Mouse (Mus musculus) kidney, adult 11 months (tissue): ENCODE data around the gene Lck.

Experiments
- DNase-seq: peaks from one replicate; pipeline ENCODE4 v3.0.0; 2022

Gene Lck

GRCm38 (mm10) chr4:129584884-129585608 lies 11.6 kb upstream of the Lck start:
- DNase-seq = peak; percentile 84

DNA sequence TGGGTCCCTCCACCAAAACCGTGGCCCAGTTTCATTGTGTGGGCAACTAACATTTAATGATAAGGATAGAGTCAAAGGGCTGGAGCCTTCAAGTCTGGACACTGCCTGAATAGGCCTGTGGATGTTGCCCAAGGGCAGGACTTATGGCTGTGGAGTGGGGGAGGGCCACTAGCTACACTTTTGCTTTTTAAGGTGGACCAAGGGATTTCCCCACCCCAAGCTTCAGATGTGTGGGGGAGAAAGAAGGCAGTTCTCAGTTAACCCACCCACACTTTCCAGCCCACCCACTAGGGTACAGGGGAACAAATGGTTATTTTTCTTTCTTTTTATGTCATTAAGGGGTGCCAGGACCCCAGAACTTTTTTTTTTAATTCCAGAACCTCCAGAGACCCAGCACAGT lies 10.9 kb upstream of the Lck start:
- DNase-seq = no peak

DNA sequence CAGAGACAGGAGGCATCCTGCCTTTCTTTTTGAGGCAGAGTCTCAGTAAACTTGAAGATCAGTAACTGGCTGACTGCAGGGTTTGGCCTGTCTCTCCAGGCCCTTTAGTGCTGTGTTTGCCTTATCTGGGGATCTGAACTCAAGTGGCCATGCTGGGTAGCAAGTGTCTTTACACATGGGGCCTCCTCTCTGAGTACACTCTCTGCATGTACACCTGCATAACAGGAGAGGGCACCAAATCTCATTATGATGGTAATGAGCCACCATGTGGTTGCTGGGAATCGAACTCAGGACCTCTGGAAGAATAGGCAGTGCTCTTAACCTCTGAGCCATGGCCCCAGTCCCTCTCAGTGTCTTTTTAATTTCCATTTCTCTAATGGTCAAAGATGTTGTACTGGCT lies 8.8 kb upstream of the Lck start:
- DNase-seq = no peak

DNA sequence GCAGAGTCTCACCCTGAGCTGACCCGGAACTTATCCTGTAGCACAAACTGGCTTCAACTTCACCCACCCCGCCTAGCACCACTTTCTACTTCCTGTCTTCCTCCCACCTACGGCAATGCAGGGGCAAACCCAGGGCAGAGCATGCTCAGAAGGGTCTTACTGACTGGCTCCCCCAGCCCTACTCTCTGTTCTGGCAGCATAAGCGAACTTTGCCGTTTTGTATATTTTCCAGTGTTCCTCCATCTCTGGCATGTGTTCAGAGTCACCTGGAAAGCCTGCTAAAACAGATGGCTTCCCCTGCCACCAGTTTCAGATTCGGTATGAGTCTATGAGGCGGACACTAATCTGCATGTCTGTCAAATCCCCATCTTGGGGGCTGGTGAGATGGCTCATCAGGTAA lies 6.9 kb upstream of the Lck start:
- no peak for DNase-seq

DNA sequence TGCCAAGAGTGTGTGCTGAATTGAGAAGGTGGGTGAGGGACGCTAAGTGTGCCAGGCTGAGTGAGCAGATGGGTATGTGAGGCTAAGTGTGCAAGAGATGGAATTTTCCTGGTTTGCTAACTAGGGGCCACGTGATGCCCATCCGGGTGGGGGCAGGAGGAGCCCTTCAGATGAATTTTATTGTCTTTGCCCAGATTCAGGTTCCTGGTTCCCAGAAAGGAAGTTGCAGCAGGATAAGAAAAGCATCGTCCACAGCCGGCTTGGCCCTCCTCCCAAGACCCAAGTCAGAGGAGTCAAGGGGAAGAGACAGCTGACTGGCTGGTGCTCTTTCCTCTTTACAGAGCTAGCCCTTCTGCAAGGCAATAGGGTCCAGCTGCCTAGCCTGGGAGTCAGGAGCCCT lies 5.0 kb upstream of the Lck start, which contains the start of gene Fam167b:
Gene Fam167b (minus strand): TSS at position 84 of the 400 bp plus-strand sequence.
- peak; percentile 77 for DNase-seq

DNA sequence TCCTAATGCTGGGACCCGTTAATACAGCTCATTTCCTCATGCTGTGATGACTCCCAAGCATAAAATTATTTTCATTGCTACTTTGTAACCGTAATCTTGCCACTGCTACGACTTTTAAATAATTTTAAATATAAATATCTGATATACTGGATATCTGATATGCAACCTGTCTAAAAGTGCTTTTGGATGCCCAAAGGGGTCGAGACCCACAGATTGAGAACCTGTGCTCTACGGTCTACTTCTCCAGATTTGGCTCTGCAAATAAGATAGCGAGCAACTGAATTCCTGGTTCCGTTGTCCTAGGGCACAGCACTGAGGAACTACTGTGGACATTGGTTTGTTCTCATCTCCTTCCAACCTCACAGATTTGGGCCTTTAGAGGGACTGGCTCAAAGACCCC lies 4.2 kb upstream of the Lck start:
- DNase-seq = no peak

DNA sequence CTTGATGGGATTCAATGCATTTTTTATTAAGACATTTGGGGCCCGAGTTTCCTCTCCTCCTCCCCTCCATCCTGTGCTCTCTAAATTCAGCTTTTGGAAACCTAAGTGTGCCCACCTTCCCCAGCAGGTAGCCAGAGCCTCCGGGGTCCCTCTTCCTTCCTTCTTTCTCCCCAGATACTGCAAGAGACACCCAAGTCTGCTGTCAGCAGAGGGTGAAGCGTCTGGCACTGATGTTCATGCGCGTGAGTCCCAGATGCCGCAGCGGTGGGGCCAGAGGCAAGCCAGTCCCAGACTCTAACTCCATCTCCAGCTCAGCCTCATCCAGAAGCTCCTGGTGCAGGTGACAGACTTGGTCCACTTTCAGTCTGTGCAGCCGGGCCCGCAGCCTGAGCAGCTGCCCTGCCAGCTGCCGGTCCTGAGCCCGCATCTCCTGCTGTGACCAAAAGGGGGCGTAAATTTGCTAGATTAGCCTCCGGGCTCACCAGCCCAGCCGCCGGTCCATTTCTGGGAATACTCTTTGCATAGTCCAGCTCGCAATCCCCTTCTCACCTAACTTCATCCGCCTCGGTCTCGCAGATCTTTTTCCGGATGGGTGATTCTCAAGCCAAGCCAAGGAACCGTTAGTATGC lies 3.5 kb upstream of the Lck start:
- peak; percentile 68 for DNase-seq

DNA sequence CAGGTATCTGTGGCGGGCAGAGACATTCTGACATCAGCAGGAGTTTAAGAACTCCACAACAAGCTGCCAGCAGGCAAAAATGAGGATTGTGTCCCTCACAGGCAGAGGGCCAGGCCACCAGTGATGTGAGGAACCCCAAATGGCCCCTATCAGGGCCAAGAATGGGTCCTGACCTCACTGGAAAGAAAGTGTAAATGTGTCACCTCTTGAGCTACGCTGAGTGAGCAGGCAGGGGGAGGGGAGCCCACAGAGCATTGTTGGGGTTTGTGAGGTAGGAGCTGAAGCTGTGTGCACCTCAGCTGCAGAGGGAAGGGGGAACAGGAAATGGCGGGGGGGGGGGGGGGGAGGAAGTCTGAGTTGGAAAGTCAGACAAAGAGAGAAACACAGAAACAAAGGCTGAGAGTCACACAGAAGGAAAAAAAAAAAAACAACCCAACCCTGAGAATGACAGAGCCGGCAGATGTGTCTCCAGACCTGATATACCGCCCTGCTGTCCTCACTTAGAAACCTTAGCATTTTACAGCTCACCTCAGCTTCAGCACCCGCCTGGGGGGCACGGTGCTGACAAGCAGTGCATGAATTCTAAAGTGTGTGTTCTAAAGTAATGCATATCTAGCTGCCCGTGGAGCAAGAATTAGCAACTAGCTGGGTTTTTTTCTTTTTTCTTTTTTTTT lies 1.9 kb upstream of the Lck start:
- no peak for DNase-seq

DNA sequence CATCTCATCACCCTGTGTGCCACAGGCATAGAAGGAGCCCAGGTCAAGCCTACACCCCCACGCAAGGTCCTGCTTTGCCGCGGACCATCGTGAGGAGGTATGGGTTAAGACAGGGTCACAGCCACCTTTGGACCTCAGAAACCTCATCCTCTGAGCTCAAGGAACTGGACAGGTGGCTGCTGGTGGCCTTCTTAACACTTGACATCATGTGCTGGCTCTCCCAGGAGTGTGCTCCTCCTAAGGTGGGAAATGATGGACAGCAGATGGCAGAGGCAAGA lies 409 bp downstream of the Lck start:
- DNase-seq = no peak

- DNase-seq = no peak
These were observed 977 bp downstream of the Lck start for GRCm38 (mm10) chr4:129572236-129573092.

DNA sequence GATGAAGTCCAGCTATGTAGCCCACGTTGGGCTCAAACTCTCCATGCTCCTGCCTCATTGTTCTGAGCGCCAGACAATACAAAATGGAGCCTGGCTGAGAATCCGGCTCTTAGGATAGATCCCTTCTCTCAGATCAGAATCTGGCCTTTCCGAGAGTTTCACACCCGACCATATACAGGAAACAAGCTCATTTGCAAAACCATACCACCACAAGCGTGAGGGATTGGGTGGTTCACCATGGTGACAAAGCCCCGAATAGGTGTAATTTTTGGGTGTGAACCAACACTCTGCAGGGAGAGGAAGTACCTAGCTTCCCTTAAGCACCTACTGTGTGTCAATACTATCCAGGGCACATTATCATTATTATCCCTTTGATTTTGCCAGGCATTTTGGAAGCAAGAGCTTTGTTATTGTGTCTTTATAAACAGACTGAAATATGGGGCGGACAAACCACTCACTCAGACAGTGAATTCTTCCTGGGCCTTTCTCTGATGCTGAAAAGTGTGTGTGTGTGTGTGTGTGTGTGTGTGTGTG lies 1.8 kb downstream of the Lck start:
- DNase-seq = no peak

- DNase-seq = no peak
These were observed 3.4 kb downstream of the Lck start for GRCm38 (mm10) chr4:129570028-129570427.

DNA sequence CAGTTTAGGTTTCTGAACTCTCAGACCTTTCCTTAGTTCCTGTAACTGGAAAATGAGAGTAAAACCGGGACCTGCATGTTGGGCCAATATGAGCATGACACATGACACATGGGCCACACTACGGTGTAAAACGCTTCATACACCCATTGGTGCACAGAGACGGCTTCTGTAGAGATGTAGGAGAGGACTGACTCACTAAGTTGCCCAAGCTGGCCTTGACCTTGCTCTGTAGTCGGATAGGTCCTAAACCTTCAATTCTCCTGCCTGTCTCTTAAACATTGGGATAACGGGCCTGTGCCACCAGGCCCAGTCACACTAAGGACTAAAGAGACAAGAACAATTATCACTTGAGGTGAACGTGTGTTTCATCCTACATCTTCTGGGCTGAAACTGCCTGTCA lies 5.1 kb downstream of the Lck start:
- no peak for DNase-seq

DNA sequence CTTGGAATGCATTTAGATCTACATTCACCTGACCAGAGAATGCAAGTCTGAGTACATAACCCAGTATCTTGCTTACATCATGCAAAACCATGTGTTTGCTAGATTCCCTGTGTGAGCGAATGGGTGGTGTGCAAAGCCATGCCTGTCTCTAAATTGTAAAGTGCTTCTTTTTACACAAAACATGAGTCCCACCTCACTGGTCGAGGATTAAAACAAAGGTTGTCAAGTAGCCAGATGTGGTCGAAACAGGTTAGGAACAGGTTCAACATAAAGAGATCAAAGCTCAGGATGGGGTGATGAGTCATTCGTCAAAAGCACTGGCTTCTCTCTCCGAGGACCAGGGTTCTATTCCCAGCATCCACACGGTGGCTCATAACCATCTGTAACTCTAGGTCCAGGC lies 8.3 kb downstream of the Lck start:
- no peak for DNase-seq

- no peak for DNase-seq
These were observed 9.7 kb downstream of the Lck start for GRCm38 (mm10) chr4:129563718-129564117.

DNA sequence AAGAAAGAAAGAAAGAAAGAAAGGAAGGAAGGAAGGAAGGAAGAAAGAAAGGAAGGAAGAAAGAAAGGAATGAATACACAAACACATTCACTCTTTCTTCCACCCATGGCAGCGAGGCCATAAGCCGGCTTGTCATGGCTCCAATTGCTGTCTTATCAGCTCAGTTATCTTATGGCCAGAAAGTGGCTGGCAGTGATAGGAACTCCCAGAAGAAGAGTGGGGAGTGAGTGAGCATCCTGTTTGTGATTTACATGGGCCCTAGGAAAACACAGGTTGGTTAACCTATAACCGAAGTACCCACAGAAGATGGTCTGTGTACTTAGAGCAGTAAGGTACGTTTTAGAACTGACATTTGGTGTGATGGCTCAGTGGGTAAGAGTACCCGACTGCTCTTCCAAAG lies 12.3 kb downstream of the Lck start:
- DNase-seq = no peak

DNA sequence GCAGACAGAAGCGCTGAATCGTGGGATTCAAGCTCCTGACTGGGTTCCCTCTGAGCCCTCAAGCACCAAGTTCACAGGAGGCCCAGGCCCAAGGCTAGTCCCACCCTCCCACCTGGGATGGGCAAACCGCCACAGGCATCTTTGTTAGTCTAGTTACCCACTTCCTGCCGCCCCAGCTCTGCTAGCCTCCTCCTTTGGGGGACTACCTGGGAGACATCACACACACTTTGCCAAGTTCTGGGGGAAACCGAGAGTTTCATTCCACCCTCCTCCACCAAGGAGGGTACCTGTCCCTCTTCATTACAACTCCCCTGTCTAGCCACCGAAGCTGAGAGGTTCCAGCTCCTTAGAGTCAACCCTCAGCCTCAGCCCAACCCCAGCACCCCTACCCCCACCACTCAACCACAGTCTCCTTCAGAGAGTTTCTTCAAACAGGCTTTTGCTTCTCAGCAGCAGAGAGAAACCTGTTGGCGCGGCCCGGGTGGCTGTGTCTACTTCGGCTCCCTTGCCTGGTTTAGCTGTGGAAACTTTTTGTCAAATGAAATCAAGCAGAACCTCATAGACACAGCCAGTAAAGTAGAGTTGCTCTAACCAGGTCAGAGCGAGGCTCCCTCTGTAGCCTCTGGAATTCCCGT lies 15.0 kb downstream of the Lck start:
- DNase-seq = no peak

GRCm38 (mm10) chr4:129557256-129557808 lies 16.1 kb downstream of the Lck start:
- DNase-seq = no peak

DNA sequence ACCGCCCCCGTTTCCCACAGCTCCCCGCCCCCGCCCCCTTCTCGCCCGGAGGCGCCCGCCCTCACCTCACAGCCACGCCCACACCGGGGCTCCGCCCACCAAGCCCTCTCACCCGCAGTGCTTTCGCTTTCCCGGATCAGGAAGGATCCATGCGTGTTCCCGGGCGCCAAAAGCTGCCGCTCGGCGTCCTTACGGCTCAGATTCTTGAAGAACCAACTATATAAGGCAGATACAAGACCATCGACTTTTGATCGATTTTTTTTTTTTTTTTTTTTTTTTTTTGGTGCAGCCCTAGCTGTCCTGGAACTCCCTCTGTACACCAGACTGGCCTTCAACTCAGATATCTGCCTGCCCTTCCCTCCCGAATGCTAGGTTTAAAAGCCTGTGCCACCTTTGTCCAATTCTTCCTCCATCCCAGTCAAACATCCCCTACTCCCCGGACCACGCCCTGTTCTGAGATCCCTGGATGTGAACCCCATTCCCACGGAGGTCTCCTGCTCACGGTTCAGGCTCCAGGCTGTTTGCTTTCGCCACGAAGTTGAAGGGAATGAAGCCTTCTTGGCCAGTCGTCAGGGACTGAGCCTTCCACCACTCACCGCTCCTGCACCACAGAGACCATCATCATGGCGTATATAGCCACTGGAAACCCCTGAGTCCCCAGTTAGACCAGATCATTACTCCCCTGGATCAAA lies 16.8 kb downstream of the Lck start:
- DNase-seq = peak; percentile 82

- no peak for DNase-seq
These were observed 17.4 kb downstream of the Lck start for GRCm38 (mm10) chr4:129555862-129556531.

- peak; percentile 47 for DNase-seq
These were observed 18.0 kb downstream of the Lck start for GRCm38 (mm10) chr4:129555421-129555861.
